ENCODE assay signal across 8 mouse cellular contexts in the genomic region with DNA sequence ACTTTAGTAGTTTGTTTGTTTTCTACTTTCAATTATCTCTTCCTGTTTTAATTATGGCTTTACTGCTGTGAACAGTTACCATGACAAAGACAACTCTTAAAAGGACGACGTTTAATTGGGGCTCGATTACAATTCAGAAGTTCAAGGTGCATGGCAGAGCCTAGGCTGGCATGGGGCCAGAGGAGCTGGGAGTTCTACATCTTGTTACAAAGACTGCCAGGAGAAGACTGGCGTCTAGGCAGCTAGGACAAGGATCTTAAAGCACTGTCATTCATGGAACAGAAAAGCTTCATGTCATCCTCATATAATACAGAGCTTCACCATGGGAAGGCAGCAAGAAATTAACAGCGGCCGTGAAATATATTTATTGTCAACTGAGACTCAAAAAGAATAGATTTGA.
DNase-seq lines count a peak whose midpoint lies in the region; ATAC-seq lines count a peak whose summit lies in the region.

No protein-coding gene starts in this region.

- ATAC-seq in heart, embryonic 15.5 days (replicated peaks; ENCODE audit: insufficient number of reproducible peaks, insufficient read depth, low FRiP score, low read depth): no peak
- no peak for ATAC-seq in liver, embryonic 16.5 days (ENCODE audit: low read depth)

- peaks cover 11% of the 10 kb centered on the region for H3K36me3 ChIP-seq in heart, embryonic 15.5 days
- H3K36me3 ChIP-seq in liver, embryonic 16.5 days (ENCODE audit: control insufficient read depth, insufficient read depth): no peaks in the 10 kb centered on the region

- DNase-seq in thymus, postnatal 4 days: peak; percentile 28
- no peak for DNase-seq in thymus, postnatal 0 days (ENCODE audit: low spot score)
- peak; percentile 48 to 56 for DNase-seq in cerebellum, postnatal 36 days
- peak; percentile 57 for DNase-seq in kidney, postnatal 14 days
- DNase-seq in right cerebral cortex, postnatal 10 days (ENCODE audit: low spot score in 2 of 2): peak; percentile 72 to 73
- DNase-seq in embryo, embryonic 10.5 days (ENCODE audit: low spot score): no peak

- H3K4me3 ChIP-seq in heart, embryonic 15.5 days: peak overlapping the region; percentile 80
- H3K4me3 ChIP-seq in liver, embryonic 16.5 days (ENCODE audit: low read depth, low read length): peak overlapping the region; percentile 71

- WGBS in heart, embryonic 15.5 days: 56% methylated on average over 6 of the region's 6 CpGs
- WGBS in liver, embryonic 16.5 days (ENCODE audit: insufficient replicate concordance): 54% methylated on average over 6 of the region's 6 CpGs

- 0 out of 2 replicates have a peak, but pooled peaks cover 6% of the 10 kb centered on the region for H3K4me1 ChIP-seq in heart, embryonic 15.5 days (replicated peaks)
- no peaks in the 10 kb centered on the region for H3K4me1 ChIP-seq in liver, embryonic 16.5 days (ENCODE audit: control insufficient read depth, low read depth, low read length)

- H3K9ac ChIP-seq in heart, embryonic 15.5 days: no peak overlapping the region
- no peak overlapping the region for H3K9ac ChIP-seq in liver, embryonic 16.5 days (ENCODE audit: low read depth, low read length)

- no peaks in the 10 kb centered on the region for H3K27me3 ChIP-seq in heart, embryonic 15.5 days
- H3K27me3 ChIP-seq in liver, embryonic 16.5 days (ENCODE audit: control insufficient read depth, insufficient read depth, low read depth, low read length): no peaks in the 10 kb centered on the region

- H3K9me3 ChIP-seq in heart, embryonic 15.5 days (replicated peaks): peaks cover 12% of the 10 kb centered on the region; the same call in 1 of the 2 replicates
- no peaks in the 10 kb centered on the region for H3K9me3 ChIP-seq in liver, embryonic 16.5 days (replicated peaks; ENCODE audit: control insufficient read depth, low read length)

- peak overlapping the region; percentile 90; the same call in 1 of the 2 replicates for H3K27ac ChIP-seq in heart, embryonic 15.5 days
- H3K27ac ChIP-seq in liver, embryonic 16.5 days (ENCODE audit: low read length): no peak overlapping the region

- peak overlapping the region; percentile 52 for H3K4me2 ChIP-seq in heart, embryonic 15.5 days
- H3K4me2 ChIP-seq in liver, embryonic 16.5 days (ENCODE audit: low read depth, low read length): peak overlapping the region; percentile 54

Comparison
In these comparisons a context has a peak if more than half of its experiments do, and no peak if none do; other contexts are left out.
1. DNase-seq: peak in thymus, postnatal 4 days (single experiment), cerebellum, postnatal 36 days (2 of 2), kidney, postnatal 14 days (single experiment) and right cerebral cortex, postnatal 10 days (2 of 2); none in thymus, postnatal 0 days (single experiment) and embryo, embryonic 10.5 days (single experiment).